Mouse (Mus musculus): ENCODE data around the gene Atp23.

Atp23 gene

DNA sequence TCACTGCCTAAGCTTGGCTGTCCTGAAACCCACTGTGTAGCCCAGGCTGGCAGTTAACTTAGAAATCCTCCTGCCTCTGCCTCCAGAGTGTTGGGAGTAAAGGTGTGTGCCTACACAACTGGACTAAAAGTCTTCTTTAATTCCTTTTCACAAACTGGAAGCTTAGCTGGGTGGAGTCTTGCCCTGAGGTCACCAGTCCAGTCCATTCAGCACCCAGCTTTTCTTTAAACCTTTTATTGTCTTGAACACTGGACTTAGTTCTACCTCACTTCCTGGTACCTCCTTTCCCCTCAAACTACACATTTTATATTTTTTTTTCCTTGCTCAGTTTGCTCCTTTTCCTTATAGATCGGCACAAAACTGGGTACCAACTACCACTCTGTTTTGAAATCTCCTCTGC, 10.3 kb upstream of the Atp23 start:
- no peak for DNase-seq (ENCODE audit: low spot score)

DNA sequence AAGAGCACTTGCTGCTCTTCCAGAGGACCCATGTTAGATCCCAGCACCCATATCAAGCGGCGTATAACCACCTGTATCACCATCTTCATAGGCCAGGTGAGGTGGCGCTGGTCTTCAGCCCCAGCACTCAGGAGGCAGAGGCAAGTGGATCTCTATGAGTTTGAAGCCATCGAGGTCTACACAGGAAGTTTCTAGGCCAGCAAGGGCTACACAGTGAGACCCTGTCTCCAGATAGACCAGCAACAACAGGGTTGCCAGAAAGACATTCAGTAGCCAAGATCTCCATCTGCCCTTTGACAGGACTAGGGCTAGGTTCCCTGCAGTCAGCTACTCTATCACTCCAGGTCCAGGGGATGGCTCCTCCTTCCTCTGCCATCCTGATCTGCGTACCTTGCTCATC, 5.7 kb upstream of the Atp23 start:
- DNase-seq (ENCODE audit: low spot score), result no peak

DNA sequence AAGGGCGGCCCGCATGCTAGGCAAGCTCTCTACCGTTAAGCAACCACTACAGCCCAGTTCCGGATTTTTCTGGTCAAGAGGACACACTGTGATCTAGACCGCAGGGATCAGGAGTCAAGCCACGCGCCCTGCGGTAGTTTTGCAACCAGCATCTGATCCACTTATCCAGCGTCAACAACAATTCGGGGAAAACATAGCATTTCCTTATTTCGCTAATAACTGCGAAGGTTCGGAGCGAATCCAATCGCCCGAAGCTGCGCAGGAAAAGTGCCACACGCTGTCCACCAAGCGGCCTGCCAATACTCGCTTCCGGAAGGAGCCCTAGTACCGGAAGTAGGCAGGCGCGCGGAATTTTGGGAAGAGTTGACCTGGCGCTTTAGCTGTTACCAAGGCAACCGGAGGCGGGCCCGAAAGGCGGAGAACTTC, 4.5 kb upstream of the Atp23 start:
- peak; percentile 79 for DNase-seq (ENCODE audit: low spot score)

DNA sequence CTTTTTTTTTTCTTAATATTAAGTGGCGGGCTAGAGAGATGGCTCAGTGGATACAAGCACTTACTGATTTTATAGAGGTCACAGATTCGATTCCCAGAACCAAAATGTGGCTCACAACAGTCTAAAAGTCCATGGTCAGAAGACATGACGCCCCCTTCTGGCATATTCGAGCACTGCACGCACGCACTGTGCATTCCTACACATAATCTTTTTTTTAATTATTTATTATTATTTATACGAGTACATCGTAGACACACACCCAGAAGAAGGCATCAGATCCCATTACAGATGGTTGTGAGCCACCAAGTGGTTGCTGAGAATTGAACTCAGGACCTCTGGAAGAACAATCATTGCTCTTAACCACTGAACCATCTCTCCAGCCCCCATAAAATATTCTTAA, 3.9 kb upstream of the Atp23 start:
- no peak for DNase-seq (ENCODE audit: low spot score)

DNA sequence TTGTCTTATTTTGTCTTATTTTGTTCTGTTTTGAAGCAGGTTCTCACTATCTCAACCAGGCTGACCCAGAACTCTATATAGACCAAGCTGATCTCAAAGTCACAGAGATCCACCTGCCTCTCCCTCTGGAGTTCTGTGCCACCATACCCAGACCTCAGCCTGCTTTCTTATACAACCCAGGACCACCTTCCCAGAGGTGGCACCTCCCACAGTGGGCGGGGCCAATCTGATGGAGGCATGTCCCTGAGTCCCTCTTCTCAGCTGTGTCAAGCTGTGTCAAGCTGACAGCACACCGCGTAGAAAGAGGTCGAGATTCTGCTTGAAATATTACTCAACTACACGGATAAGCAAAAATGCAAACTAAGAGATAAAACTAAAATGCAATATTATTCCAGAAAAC, 3.1 kb upstream of the Atp23 start:
- no peak for DNase-seq (ENCODE audit: low spot score)

- no peak for DNase-seq (ENCODE audit: low spot score)
These were observed 311 bp upstream of the Atp23 start for GRCm38 (mm10) chr10:126901488-126901843.

GRCm38 (mm10) chr10:126895891-126896290, 5.3 kb downstream of the Atp23 start:
- no peak for DNase-seq (ENCODE audit: low spot score)

DNA sequence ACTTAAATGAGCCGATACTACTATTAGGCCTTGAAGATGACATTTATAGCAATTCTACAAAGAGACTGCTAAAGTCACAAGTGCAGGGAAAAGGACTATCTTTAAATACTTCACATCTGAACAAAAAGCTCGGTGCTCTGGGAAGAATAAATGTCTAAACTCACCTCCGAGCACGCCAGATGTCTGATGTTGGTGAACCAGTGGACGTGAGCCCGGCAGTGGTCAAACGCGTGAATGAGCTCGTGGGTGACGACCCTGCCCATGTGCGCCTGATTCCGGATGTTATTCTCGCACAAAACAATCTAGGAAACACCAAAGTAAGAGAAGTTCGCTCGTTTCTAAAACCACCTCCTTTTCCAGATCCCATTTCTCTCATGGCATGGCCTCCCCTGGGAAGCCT, 7.1 kb downstream of the Atp23 start:
- no peak for DNase-seq (ENCODE audit: low spot score)

DNA sequence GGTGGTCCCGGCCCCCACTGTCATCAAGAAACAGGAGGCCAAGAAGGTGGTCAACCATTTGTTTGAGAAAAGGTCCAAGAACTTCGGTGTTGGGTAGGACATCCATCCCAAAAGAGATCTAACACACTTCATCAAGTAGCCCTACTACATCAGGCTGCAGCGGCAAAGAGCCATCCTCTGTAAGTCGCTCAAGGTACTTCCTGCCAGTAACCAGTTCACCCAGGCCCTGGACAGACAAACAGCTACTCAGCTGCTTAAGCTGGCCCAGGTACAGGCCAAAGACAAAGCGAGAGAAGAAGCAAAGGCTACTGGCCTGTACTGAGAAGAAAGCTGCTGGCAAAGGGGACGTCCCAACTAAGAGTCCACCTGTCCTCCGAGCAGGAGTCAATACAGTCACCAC, 8.0 kb downstream of the Atp23 start:
- no peak for DNase-seq (ENCODE audit: low spot score)

- DNase-seq (ENCODE audit: low spot score), result no peak
These were observed 27.4 kb downstream of the Atp23 start for GRCm38 (mm10) chr10:126873755-126874154.

- no peak for DNase-seq (ENCODE audit: low spot score)
These were observed 28.9 kb downstream of the Atp23 start for GRCm38 (mm10) chr10:126872256-126872655.

DNA sequence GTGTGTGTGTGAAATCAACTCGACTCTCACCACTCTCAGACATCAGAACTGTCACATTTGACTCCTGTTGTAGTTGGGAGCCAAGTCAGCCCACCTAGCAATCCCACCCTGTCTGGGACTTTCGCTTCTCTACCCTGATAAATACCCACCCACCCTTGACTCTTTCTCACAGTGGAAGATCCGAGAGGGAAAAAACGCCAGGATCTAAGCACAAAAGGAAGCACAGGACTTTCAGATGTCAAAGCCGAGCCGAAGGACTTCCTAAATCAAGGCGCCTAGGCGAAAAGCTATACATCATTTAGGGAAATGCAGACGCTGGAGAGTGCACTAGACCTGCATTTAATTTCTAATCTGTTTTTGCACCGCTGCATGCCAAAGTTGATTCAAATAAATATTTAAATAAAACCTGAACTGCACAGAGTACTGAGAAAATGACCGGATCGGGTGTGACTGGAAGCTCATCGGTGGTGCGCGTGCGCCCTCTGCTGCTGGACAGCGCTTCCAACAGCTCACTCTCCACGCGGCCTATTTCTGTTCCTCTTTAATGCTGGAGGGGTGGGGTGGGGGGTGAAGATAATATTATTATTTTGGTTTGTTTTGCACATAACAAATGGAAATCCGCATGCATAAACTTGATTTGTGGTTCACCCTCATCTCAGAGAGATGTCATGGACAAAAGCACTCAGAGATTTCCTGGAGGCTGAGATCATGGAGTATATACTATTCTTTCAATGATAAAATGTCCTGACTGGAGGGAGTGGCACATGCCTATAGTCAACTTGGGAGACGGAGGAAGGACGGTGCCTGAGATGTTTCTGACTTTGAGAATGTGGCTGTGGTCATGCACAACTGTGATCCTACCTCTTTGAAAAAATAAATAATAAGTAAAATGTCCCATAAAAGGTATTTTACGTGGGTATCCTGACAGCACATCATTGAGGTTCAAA, 31.5 kb downstream of the Atp23 start:
- DNase-seq (ENCODE audit: low spot score), result peak; percentile 24

DNA sequence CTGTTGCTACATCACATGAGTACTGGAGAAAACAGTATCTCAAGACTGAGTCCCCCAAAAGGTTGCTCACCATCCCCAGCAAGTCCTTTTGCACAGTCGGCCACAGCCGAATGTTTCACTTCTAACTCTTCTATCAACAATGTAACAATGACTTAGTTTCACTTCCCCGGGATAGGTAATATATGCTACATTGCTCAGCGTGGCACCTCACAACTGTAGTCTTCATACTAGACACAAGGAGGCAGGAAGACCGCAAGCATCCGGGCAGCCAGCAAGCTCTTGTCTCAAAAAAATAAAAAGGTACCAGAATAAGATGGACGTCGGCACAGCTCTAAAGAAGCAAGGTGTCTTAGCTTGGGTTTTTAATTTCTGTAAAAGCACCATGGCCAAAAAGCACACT, 35.9 kb downstream of the Atp23 start:
- no peak for DNase-seq (ENCODE audit: low spot score)

- no peak for DNase-seq (ENCODE audit: low spot score)
These were observed 39.0 kb downstream of the Atp23 start for GRCm38 (mm10) chr10:126862193-126862592.

DNA sequence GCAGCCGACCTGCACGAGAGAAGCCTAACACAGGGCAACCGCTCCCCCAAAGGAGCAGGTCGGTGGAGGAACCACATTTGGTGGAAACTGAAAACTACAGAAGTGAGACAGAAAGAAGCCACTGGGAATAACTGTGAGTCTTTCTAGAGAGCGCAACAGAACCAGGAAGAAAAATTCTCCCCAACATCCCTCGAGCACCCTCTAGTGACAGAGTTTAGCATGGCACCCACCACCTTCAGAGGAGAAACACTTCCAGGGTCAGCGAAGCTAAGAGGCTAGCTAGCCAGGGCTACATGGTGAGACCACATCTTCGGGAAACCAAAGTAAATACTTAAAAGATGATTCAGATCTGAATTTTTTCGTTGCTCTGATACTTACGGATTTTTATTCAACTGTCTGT, 47.9 kb downstream of the Atp23 start:
- no peak for DNase-seq (ENCODE audit: low spot score)

DNA sequence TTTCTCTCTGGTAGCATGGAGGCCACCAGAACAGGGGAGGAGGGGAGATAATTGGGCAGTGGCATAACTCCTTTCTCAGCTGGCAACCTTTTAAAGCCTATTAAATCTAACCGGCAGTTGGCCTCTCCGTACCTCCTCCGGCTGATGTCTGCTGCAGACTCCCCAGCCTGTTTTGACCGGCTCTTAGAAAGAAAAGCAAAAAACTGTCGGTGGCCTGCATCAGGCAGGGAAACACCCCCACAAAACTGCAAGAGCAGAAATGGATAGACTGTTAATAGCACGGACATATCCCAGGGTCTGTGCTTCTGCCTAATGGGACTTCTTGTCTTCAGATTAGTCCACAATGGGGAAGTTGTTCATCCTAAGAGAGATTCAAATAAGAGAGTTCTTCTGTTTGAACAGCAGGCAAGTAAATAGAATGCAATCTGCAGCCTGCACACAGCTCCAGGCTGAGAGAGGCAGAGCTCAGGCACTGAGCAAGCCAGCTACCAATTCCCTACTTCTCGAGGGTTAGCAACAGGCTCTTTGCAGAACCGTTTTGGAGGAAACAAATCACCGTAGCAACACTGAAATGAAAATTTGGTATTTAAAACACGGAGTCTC, 55.7 kb downstream of the Atp23 start:
- DNase-seq (ENCODE audit: low spot score), result no peak

GRCm38 (mm10) chr10:126844689-126845088, 56.5 kb downstream of the Atp23 start:
- no peak for DNase-seq (ENCODE audit: low spot score)

GRCm38 (mm10) chr10:126840266-126840665, 60.9 kb downstream of the Atp23 start:
- DNase-seq (ENCODE audit: low spot score), result no peak

GRCm38 (mm10) chr10:126833006-126833405, 68.1 kb downstream of the Atp23 start:
- DNase-seq (ENCODE audit: low spot score), result no peak

- DNase-seq (ENCODE audit: low spot score), result no peak
These were observed 69.8 kb downstream of the Atp23 start for GRCm38 (mm10) chr10:126831329-126831728.

DNA sequence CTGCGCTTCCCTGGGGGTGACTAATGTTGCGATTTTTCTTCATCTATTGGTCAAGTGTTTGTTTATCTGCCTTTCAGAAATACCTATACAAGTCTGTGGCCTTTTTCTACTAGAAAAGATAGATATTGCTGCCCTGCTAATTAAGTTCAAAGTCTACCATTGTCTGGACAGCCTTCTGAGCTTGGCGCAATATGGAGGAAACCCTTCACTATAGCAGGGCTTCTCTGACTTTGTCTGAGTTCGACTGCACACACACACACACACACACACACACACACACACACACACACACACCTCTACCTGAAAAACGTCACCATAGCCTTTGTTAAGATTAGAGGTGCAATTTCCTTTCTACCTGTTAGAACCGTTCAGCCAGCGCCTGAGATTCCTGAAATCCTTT, 72.5 kb downstream of the Atp23 start:
- DNase-seq (ENCODE audit: low spot score), result no peak

- no peak for DNase-seq (ENCODE audit: low spot score)
These were observed 73.1 kb downstream of the Atp23 start for GRCm38 (mm10) chr10:126827941-126828593.

GRCm38 (mm10) chr10:126826982-126827381, 74.2 kb downstream of the Atp23 start:
- no peak for DNase-seq (ENCODE audit: low spot score)

Data from urinary bladder, postnatal 10 days (tissue).